Mouse (Mus musculus) urinary bladder, postnatal 14 days (tissue): ENCODE data around the gene Immp1l.
A peak's percentile ranks its signal among the peaks of the same experiment; 100 is the strongest.

Experiments used
- DNase-seq: peaks from one replicate; pipeline ENCODE4 v3.0.0; 2021; ENCODE audit warnings: low spot score

The Immp1l gene

DNA sequence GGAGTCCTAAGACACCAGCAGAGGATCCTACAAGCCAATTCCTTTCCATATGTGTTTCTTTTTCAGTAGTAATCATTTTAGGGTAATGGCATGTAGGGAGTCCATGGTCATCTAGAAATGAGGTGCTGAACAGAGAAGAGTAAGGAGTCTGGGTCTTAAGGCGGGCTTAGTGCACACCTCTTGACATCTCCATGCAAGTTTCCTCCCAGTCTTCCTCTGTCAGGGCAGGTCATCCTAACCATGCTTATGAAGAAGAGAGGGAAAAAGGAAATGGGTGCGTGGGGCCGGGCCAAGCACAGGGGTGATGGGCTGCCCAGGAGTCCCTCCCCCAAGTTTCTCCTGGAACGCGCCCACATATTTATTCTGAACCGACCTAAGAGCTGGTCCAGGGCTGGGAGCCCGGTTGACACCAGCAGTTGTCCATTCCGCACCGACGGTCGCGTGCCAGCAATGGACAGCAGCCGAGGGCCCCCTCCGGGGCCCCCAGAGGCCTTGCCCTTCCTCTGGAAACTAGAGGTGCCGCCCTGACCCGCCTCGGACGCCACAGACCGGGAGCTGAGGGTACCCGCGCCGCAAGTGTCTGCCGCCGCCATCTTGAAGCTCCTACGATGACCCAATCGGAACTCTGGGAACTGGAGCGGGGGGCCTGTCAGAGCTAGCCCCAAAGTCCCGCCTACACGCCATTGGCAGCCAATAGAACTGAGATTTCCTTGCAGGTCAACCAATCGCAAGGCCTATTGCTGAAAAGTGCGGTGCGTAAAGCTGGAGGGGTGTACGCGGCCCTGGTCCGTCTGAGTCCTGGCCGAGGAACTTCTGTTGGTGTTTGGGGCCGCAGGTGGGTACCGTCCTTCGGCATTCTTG, at the start of gene Immp1l, which contains the start of gene Elp4:
TSS of gene Immp1l (plus strand) at position 743 of the 861 bp plus-strand sequence.
TSS of gene Elp4 (minus strand) at position 669 of the 861 bp plus-strand sequence.
- DNase-seq = peak; percentile 96

DNA sequence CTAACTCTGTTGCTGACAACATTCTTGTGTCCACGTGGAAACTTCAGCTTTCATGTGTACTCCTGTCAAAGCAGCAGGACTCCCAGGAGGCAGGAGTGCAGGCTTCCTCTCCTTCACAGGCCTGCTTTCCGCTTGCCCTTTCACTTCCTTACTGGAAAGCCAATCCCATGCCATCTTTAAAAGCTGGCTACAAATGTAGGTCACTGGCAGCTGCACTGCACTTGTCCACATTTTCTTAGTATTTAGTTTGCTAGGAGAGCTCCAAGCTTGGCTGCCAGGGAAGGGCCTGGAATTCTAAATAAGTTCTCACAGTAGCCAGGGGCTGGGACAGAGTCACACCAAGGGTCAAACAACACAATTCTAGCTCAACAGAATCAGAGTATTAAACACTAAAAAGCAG, 49.7 kb upstream of the Immp1l start:
- no peak for DNase-seq

DNA sequence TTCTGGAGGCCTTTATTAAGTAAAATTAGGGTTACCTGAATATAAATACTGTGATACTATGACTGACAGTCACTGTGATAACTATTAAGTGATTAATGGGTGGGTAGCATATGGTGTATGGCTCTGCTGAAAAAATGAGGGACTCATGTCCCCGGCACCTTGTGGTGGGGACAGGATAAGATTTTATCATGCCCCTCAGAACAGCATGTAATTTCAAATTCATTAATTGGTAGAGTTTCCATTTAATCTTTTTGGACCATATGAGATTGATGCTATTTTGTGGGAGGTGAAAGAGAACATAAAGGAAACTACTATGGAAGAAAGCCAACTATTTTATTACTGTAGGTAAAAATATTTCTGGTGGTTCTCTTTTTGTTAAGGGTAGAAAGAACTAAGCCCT, 31.0 kb upstream of the Immp1l start:
- DNase-seq = no peak

DNA sequence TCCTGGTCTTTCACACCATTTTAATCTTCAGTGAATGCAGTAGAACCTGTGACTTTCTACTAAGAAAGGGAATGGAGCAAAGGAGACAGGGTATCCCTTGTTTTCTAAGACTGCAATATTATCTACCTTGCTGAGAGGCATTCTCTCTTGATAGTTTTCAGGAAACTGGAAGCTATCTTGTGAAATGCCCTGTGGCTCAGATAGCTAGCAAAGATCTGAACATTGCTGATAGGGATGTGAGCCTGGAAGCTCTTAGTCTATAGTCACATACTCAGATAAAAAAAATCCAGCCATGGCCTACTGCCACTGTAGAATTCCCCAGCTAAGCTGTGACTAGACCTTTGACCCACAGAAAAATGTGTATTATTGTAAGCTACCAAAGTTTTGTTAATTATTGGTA, 13.6 kb upstream of the Immp1l start:
- no peak for DNase-seq

DNA sequence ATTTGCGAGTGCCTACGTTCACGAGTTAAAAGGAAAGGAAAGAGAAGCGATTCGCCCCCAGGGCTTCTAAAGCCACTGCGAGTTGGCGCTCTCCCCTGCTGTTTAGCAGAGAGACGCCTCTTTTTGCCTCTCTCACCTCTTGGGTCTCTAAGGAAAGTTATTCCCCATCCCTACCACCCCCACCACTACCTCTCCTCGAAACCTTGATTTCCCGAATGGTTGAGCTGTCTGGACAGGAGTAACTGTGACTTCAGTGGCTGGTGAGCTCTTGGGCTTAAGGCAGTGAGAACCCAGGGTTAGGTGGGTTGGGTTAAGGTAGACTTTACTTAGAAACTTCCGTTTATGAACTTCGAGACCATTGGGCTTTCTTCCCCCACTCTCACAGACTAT, 314 bp downstream of the Immp1l start:
- no peak for DNase-seq

DNA sequence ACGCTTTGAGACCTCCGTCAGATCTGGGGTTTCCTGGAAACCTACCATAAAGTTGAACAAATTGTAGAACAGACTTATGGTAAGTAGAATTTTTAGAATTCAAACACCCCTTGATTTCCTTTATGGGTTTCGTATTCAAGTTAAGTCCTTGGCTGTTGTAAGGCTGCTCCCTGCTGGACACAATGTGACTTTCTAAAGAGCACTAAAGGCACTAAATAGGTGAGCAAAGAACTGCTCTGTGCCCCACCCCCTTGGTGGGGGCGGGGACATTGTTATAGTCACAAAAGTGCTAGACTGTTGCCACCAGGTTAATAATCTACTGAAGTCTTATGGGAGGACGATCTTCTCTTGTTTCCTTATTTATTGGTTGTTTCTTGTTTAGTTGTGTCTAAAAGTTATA, 3.9 kb downstream of the Immp1l start:
- DNase-seq = no peak

DNA sequence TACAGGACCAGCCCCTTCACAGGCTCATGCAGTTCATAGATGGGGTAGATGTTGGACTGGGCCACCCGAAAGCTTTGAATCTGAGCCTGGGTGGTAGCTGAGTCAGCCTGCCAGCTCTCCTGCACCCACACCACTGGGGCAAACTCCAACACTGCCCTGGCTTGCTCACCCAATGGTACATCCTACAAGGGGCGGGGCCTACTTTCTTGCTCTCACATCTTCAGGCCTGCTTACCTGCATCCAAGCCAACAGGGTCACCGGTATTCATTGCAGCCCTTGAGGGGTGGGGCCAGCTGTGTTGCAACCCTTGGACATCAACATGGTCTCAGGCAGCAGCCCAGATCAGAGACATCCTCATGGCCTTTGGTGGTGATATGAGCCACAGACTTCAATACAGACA, 6.2 kb downstream of the Immp1l start:
- DNase-seq = no peak

DNA sequence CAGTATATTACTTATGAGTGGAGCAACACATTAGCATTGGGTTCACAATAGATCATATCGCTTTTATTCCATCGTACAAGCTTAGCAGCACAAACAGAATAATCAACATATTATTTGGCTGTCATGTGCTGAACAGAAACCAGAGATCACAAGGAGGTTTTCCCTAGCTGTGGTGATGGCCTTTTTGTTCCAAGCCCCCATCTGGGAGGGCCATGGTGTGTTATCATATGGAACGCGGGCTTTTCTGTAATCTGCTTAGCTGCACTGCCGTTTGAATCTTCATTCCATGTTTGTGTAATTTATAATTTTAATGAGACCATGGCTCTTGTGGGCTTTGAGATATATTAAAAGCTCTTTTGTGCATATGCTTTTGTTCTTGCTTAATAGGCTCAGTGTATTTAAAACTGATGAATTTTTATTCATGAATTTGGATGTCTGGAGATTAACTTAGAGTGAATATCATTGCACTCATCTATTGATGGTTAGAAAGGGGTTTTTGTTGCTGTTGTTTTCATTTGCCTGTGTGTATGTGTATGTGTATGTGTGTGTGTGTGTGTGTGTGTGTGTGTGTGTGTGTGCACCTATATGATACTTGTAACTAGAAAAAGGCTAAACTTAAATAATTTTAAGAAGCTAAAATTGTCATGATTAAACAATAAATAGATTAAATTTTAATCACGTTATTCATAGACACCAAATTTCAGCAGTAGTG, 9.4 kb downstream of the Immp1l start:
- DNase-seq = no peak

DNA sequence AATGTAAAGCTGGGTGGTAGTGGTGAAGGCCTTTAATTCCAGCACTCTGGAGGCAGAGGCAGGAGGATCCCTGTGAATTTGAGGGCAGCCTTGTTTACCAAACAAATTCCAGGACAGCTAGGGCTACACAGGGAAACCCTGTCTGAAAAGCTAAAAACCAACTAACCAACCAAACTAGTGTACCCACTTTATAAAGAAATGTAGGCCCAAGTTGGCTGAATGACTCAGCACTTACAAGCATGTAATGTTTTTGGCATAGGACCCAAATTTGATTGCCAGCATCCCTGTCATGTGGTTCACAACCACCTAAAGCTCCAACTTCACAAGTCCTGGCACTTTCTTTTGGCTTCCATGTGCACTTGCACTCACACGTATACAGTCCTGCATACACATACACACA, 12.2 kb downstream of the Immp1l start:
- DNase-seq = no peak

DNA sequence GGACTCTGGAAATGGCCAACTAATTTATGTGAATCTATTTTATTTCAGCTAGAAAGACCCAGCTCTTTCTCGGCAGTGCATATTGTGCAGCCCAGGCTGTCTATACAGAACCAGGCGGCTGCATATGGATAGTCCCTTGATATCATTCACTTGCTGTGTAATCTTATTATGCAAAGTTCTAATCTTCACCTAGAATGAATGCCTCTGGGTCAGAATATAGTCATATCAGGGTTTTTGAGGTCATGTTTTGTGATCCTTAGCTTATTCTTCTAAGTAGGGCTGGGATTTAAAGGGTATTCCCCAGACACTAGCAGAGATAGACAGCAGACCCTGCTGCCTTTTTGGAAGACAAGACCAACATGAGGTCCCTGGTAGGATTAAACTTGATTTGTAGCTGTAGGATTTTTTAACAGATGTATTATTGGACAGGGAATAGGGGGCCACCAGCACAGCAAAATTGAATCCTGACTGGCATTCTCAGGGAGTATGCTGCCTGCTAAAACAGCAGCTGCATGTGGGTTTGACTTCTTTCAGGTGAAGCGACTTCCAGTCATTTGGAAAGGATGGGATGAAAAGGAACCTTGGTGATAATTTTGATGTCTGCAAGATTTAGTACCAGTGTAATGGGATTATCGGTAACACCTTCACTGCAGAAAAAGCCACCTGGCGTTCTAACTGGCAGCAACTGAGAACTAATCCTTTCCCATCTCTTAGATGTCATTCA, 13.3 kb downstream of the Immp1l start:
- no peak for DNase-seq

DNA sequence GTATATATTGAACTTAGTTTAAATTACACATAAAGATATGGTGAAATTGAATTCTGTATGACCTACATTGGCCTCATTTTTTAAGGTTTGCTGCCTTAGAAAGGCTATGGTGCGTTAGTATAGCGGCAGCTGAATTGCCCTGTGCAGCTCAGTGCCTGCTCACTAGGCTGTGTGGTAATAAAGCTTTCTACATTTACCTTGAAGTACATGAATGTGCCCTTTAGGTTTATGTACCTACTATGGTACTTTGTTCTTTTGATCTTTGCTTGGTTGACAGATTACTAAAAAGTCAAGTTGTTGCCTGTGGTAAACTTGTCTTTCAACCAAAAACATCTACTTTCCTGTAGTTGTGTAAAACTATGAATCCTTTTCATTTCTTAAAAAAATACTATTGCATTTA, 45.7 kb downstream of the Immp1l start:
- no peak for DNase-seq

DNA sequence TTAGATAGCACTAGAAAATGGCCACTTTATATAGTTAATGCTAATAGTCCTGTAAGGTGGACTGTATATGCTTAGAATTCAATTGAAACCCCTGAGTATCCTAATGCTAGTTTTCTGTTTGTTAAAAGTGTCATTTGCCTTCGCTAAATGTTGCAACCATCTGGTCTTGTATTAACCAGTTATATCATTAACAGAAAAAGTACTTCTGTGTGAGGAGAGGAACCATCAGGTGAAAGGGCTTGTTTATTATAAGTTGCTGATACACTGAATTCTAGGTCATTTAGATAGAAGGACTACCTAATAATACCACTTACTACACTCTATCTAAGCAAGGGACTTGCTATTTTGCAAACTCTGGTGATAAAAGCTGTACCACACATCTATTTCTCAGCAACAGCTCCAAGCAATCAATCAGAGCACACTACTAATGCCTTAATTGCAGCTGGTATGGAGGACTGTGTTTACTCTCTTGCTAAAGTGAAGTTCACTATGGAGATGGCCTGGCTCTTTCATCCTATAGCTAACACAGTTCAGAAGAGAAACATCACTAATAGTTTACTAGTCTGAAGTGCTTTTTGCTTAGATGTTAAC, 47.0 kb downstream of the Immp1l start:
- no peak for DNase-seq

DNA sequence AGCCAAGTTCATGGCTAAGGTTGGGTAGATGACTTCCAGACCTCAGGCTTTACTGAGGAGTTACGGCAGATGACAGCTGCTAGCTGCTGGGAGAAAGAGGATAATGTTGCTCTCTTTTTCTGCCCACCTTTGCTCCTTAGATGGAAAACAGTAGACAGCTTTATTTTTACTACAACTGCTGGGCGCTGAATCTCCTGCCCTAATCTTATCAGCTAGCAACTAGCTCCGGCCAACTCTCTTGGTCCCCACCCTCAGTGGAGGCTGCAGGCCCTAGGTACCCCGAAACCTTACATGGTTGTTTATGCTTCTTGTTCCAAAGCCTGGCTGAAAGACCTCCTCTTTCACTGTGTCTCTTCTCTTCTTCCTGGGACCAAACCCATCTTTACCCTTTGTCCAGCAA, 49.4 kb downstream of the Immp1l start:
- no peak for DNase-seq

DNA sequence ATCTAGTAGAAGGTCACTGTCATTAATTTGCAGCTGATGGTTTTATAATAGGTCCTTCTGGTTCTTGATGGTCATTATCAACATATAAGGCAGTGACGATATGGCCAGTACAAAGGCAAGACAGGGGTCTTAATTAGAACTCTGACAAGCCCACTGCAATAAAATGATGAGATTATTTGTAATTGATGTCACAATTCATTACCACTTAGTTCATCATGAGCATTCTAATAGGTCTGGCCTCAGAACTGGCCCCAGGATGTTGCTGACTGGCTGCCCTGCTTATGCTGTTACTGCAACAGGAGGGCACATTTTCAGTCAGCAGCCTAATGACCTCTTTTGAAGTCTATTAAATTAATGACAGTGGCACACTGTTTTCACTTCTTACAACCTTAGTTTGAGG, 59.0 kb downstream of the Immp1l start:
- DNase-seq = no peak

DNA sequence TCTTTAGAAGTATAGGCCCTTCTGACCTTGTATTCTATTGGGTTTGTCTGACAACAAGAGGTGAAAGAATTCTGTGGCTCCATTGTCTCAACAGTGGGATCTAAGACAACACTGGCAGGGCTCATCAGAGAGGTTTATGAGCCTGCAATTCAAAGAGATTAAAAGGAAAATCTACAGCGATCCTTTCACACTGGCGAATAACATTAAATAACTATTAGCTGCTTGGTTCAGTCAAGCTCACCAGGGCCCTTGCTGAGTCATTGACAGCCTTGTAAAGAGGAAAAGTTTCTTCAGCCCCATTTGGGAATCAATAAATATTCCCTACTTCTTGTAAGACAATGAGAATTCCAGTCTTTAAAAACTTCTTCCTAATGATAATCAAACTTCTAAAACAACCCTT, 69.5 kb downstream of the Immp1l start:
- no peak for DNase-seq

DNA sequence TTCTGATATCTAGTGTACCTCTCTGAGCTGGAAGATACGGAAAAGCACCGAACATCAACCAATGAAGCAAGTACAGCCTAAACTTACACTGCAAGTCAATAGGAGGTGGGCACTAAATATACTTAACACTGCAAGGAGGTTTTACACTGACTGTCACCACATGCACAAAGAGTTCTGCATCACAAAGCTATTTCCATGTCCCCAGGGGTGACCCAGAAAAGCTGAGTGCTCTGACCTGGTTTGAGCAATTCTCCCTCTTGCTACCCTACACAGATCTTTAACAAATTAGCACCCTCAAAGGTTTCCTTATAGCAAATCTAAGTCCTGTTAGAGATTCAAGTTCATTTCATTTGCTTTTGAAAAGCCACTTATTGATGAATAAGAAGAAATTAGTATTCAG, 73.6 kb downstream of the Immp1l start:
- no peak for DNase-seq

DNA sequence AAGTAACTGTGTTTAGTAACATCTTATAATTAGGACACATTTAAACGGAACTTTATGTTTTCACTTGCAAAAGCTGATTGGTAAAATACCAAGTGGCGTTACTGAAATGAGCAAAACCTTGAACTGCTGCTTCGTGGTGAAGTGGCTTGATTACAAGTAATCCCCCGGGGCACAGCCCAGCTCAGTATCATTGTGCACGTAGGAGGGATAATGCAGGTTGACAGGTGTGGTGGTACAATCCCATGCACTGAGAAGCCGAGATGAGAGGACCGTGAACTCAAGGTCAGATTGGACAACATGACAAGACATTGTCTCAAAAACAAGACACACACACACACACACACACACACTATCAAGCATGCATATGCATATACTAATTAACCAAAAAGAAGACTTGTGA, 80.8 kb downstream of the Immp1l start:
- DNase-seq = no peak

DNA sequence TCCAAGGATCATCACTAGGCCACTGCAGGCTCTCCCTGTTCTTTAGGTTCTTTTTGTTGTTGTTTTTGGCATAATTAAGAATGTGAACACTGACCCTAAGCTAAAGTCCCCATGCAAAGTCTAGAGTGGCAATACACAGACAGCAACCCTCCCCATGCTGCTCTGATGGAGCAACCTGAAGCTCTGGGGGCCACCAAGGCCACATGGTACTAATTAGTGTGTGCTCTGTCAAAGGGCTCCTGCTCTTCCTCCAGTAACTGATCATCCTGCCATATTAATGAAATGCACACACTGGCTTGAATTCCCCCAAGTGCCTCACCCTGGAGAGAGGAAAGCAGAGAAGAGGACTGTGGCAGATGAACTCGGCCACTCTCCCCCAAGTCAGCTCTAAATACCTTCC, 82.7 kb downstream of the Immp1l start:
- no peak for DNase-seq

DNA sequence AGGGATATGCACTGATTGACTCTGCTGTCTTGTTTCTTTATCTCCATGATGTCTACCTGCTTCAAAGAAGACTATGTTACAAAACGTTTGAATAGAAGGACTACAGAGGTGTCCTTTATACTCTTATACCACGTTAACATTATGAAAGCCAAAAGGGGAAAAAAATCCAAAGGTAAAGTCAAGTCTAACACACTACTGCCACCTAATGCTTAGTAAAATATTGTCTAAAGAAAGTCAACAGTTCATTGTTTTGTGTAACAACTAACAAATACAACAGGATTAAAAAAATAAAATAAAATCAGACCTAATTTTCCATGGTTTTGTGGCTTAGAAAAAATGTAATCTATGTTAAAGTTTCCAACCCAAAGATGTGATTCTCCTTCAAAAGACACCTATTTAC, 83.6 kb downstream of the Immp1l start:
- no peak for DNase-seq

DNA sequence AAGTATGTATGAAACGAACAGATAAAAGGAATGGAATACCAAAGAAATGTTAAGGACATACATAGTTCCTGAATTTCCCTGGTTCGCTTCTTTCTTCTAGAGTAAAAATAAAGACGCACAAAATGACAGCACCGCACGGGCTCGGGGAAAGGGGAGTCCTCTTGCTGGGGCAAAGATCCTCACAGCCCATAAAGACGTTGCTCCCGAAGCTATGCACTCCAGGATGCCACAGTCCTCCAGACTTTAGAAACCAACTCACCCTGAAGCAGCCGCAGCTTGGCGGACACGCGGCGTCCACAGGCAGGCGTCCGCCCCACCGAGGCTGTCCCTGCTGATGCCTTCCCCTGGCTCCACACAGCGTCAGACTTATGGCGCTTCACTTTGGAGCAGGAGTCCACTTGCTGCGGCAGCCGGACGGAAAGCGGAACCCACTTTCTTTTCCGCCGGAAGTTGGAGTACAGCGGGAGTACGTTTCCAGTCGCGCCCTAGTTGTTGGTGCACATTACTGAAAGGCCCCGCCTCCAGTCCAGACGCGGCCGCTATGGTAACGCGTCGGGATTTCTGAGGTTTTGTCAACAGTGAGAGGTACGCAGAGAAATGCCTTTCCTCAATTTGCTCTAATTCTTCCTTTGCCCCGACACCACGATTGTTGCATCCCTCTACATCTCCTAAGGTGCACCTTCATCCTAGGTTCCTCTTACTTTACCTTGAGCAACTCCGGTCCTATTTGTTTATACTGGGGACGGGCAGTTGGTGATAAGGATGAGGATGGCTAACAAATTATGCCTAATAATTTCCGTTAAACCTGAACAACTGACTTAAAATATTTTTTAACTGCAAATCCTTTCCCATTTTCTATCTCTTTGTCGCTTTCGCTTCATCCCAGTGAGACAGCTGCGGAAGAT, 98.6 kb downstream of the Immp1l start, which contains the start of gene Dnajc24:
TSS of gene Dnajc24 (minus strand) at position 715 of the 905 bp plus-strand sequence.
- DNase-seq = peak; percentile 88

DNA sequence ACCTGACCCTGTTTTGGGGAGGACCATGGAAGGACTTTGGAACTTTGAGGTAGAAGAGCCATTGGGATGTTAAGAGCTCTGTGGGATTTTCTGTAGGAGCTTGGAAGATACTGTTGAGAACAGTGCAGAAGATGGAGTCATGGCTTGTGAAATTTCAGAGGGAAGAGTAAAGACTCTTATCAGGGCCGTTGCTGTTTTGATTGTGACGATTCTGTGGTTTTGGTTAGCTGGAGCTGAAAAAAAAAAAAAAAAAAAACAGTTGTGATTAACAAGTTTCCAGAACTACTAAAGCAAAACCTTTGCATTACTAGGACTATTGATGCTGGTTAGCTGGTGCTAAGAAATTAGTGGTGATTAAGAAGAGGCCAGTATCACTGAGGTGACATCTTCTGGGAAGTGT, 104.0 kb downstream of the Immp1l start:
- DNase-seq = no peak
